Mouse (Mus musculus): ENCODE measurements around the gene Bsn.

DNA sequence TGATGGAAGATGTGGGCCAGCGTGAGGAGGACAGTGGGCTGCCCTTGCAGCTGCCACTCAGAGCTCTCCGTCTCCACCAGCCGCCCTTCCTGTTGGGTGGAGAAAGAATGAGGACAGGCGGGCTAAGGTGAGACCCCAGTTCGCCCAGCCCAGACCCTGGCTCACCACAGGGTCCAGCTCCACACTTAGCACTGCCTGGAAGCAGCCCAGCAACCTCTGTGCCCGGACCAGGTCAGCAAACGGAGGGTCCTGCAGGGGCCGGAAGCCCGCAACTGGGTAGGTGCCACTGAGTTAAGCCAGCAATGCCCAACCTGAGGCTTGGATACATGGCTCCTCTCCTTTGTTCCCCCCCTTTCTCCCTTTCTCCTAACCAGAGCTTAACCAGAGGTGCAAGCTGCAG, 121.2 kb downstream of the Bsn start:
- TF ChIP-seq CTCF (IDR thresholded peaks at IDR 0.05; ENCODE audit: extremely low read depth, insufficient read length, insufficient replicate concordance, low read depth, low read length) (no peak), POLR2A (IDR thresholded peaks at IDR 0.05; ENCODE audit: low read depth, low read length) (no peak)

Data from small intestine, adult 2 months (tissue).